Mouse (Mus musculus) limb, embryonic 11.5 days (tissue): ENCODE data around the gene Atn1. TPM values are rescaled to one million over a fixed set of nuclear protein-coding genes. Genes with fewer than 3 reads are reported as not detected.

Experiments used
- ATAC-seq: fragments of 200-750 bp; cut with Nextera tagmentation; 2 replicates; pipeline ENCODE4 v1.8.0; 2017; ENCODE audit warnings: low read depth; ENCODE audit not compliant: insufficient number of reproducible peaks, low FRiP score, low TSS enrichment
- DNase-seq: peaks from one replicate; pipeline ENCODE4 v3.0.0-alpha.2; 2015; ENCODE audit warnings: low spot score
- H3K27ac ChIP-seq: fragments of 300-500 bp; sonication (generic); replicated peaks from 2 replicates; pipeline ENCODE4 v1.5.1; 2014; ENCODE audit warnings: low read depth, mild to moderate bottlenecking, low read length
- H3K27me3 ChIP-seq: fragments of 300-500 bp; sonication (generic); 2 replicates; pipeline ENCODE4 v1.6.1; 2014; ENCODE audit warnings: mild to moderate bottlenecking, low read length, mixed read lengths; ENCODE audit not compliant: control insufficient read depth, insufficient read depth
- H3K36me3 ChIP-seq: fragments of 300-500 bp; sonication (generic); 2 replicates; pipeline ENCODE4 v1.6.1; 2014; ENCODE audit warnings: mild to moderate bottlenecking, low read length, moderate library complexity, mixed read lengths; ENCODE audit not compliant: control insufficient read depth, insufficient read depth
- H3K4me1 ChIP-seq: fragments of 300-500 bp; sonication (generic); 2 replicates; pipeline ENCODE4 v1.6.1; 2014; ENCODE audit warnings: low read length, mixed read lengths; ENCODE audit not compliant: control insufficient read depth, insufficient read depth
- H3K4me2 ChIP-seq: fragments of 300-500 bp; sonication (generic); 2 replicates; pipeline ENCODE4 v1.6.1; 2014; ENCODE audit warnings: low read depth, mild to moderate bottlenecking, moderate library complexity; ENCODE audit not compliant: severe bottlenecking
- H3K4me3 ChIP-seq: fragments of 300-500 bp; sonication (generic); 2 replicates; pipeline ENCODE4 v1.5.1; 2014; ENCODE audit warnings: low read depth, low read length
- H3K9ac ChIP-seq: fragments of 300-500 bp; sonication (generic); 2 replicates; pipeline ENCODE4 v1.6.1; 2014; ENCODE audit warnings: mild to moderate bottlenecking, low read length
- H3K9me3 ChIP-seq: fragments of 300-500 bp; sonication (generic); 2 replicates; pipeline ENCODE4 v1.6.1; 2016; ENCODE audit warnings: low read length; ENCODE audit not compliant: control insufficient read depth
- WGBS: fragments of 180-500 bp; shearing (Covaris S2); extraction: QIAGEN DNeasy Blood & Tissue Kit; methylation state at CpG from one replicate; pipeline ENCODE4 v1.1.7; 2014; 5-methylcytosine and 5-hydroxymethylcytosine counted together
- polyA plus RNA-seq: library from polyadenylated mRNA; unstranded; fragments of >200 nt; fragmentation: Nextera tagmentation; extraction: Ambion mirVana; gene quantifications from 2 replicates; pipeline ENCODE4 v1.2.1, GENCODE M21; 2014

Atn1 gene
- polyA plus RNA-seq, 1 experiment from 2014 or later = 13.1 TPM

DNA sequence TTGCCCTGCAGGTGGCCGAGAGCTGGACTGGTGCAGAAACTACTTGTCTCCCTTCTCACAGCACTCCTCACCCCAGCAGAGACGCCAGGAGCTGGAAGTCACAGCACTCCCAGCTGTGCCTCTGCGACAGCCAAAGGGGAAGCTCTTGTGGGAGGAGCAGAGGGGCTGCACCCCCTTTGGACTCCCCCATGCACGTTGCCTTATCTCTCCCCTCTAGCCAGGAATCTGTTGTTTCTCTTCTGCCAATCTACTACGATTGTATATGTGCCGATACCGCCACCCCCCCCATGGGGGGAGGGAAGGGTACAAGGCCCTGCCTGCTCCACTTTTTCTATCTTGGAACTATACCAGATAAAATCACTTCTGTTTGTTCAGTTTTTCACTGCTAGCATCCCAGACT is 52.5 kb downstream of the Atn1 start:
- no peak overlapping the region for H3K9ac ChIP-seq
- no peaks in the 10 kb centered on the region for H3K9me3 ChIP-seq
- no peak for ATAC-seq
- H3K4me1 ChIP-seq = no peaks in the 10 kb centered on the region
- no peak overlapping the region for H3K4me3 ChIP-seq
- peaks cover 24% of the 10 kb centered on the region for H3K36me3 ChIP-seq
- no peak overlapping the region for H3K4me2 ChIP-seq
- no peak overlapping the region for H3K27ac ChIP-seq
- no peaks in the 10 kb centered on the region for H3K27me3 ChIP-seq
- WGBS = 77% methylated on average over 7 of the region's 7 CpGs
- DNase-seq = no peak

DNA sequence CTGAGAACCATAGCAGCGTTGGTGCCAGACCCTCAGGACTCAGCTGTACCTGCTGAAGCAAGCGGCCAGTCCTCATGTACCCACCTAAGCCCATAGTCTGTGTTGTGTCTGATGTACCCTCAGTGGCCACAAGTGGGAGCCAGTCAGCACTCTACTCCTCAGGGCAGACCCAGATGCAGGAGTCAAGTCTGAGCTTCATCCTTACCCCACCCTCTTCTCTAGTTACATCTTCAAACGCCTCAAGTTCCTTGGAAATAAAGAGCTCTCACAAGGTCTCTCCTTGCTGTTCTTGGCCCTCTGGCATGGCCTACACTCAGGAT is 53.6 kb downstream of the Atn1 start:
- H3K36me3 ChIP-seq = peaks cover 22% of the 10 kb centered on the region
- no peaks in the 10 kb centered on the region for H3K27me3 ChIP-seq
- peak; percentile 79 for DNase-seq
- peak; percentile 55 for ATAC-seq
- H3K4me3 ChIP-seq = no peak overlapping the region
- H3K9ac ChIP-seq = no peak overlapping the region
- no peak overlapping the region for H3K4me2 ChIP-seq
- H3K4me1 ChIP-seq = no peaks in the 10 kb centered on the region
- no peak overlapping the region for H3K27ac ChIP-seq
- 51% methylated on average over 3 of the region's 3 CpGs for WGBS
- H3K9me3 ChIP-seq = no peaks in the 10 kb centered on the region

DNA sequence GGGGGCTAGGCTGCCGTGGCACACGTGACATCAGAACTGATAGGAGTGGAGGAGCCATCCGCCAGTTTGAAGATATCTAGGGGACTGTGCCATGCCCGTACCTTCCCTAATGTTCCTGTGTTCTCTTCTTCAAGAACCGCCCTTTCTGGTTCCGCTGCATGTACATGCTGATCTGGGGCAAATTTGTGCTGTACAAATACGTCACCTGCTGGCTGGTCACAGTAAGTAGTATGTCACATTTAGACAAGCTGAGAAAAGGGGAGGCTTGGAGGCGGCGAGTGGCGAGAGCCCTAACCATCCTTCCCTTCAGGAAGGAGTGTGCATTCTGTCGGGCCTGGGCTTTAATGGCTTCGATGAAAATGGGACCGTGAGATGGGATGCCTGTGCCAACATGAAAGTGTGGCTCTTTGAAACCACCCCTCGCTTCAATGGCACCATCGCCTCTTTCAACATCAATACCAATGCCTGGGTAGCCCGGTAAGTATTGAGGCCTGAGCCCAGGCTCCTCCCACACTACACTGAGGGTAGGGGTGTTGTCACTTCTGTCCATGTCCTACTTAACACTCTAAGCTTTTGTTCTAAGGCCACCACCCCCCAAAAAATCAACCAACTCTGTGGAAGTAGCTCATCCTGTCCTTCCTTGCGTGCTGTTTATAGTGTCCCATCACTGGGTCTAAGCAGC is 54.1 kb downstream of the Atn1 start:
- Histone ChIP-seq H3K4me3 (no peak overlapping the region), H3K4me2 (no peak overlapping the region), H3K27me3 (no peaks in the 10 kb centered on the region), H3K27ac (no peak overlapping the region), H3K4me1 (no peaks in the 10 kb centered on the region), H3K9ac (no peak overlapping the region), H3K36me3 (peaks cover 22% of the 10 kb centered on the region), H3K9me3 (no peaks in the 10 kb centered on the region)
- ATAC-seq (peak; percentile 13; the same call in 1 of the 2 replicates), DNase-seq (no peak)
- WGBS = 95% methylated on average over 17 of the region's 17 CpGs

DNA sequence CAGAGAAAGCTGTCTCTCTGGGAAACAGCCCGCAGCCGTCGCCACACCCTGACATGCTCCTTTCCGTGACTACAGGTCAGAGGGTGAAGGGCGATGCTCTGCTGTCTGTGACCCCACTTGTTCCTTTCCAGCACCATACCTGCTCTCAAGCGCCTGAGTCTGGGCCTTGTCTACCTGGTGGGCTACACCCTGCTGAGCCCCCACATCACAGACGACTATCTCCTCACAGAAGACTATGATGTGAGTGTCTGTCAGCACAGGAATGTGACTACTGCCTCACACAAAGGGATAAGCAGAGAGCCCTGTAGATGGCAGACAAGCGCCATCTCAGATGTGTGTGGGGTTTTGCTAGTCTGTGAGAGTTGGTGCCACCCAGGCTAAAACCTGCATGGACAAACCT is 55.0 kb downstream of the Atn1 start:
- Histone ChIP-seq H3K4me1 (no peaks in the 10 kb centered on the region), H3K9ac (no peak overlapping the region), H3K4me2 (no peak overlapping the region), H3K27me3 (no peaks in the 10 kb centered on the region), H3K9me3 (no peaks in the 10 kb centered on the region), H3K27ac (no peak overlapping the region), H3K4me3 (no peak overlapping the region), H3K36me3 (peaks cover 22% of the 10 kb centered on the region)
- WGBS = 83% methylated on average over 8 of the region's 8 CpGs
- ATAC-seq = no peak
- DNase-seq = no peak

DNA sequence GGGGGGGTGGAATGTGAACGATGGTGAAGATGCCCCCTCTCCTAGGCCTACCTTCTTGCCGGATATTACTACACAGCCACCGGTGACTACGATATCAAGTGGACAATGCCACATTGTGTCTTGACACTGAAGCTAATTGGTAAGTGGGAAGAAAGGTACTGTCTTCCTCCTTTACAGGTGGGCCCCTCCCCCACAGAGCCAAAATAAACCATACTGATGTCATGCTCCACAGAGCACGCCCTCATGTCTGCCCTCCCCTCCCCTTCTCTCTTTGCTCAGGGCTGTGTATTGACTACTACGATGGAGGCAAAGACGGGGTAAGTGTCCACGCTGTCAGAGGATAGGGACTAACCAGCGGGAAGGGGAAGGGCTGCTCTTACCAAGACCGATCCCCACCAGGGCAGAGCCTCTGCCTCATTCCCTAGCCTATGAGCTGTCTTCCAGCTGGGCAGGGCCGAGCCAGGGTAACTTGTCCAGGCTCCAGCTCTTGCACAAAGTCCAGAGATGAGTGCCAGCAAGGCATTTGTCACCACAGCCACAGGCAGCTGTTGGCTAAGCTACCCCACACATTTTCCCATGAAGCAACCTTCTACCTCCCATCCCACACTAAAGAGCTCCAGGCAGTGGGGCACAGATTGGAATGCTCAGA is 56.2 kb downstream of the Atn1 start:
- ATAC-seq = no peak
- no peaks in the 10 kb centered on the region for H3K9me3 ChIP-seq
- H3K4me1 ChIP-seq = no peaks in the 10 kb centered on the region
- no peaks in the 10 kb centered on the region for H3K27me3 ChIP-seq
- no peak overlapping the region for H3K4me2 ChIP-seq
- WGBS = 85% methylated on average over 11 of the region's 11 CpGs
- H3K9ac ChIP-seq = no peak overlapping the region
- no peak for DNase-seq
- peaks cover 20% of the 10 kb centered on the region for H3K36me3 ChIP-seq
- no peak overlapping the region for H3K27ac ChIP-seq
- no peak overlapping the region for H3K4me3 ChIP-seq

DNA sequence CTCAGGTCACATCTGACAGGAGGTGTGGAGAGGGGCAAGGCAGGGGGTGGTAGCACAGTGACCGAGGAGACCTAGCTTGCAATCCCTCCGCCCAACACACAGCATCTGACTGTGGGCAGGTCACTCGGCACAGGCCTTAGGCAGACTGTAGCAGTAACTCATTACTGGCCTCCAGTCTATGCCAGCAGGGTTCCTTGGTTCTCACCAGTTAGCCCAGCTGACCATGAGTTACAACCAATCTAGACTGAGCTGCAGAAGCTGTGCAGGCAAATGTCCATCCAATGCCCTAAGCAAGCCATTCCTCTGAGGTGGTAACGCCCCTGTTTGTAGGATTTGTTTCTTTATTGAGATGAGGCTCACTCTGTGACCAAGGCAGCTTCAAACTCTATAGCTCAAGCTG is 57.0 kb downstream of the Atn1 start:
- ATAC-seq = no peak
- Histone ChIP-seq H3K4me2 (no peak overlapping the region; the same call in 1 of the 2 replicates), H3K4me1 (no peaks in the 10 kb centered on the region), H3K9ac (no peak overlapping the region), H3K27ac (no peak overlapping the region), H3K4me3 (no peak overlapping the region), H3K36me3 (peaks cover 14% of the 10 kb centered on the region), H3K27me3 (no peaks in the 10 kb centered on the region), H3K9me3 (no peaks in the 10 kb centered on the region)
- no peak for DNase-seq
- WGBS = 84% methylated on average over 4 of the region's 4 CpGs

DNA sequence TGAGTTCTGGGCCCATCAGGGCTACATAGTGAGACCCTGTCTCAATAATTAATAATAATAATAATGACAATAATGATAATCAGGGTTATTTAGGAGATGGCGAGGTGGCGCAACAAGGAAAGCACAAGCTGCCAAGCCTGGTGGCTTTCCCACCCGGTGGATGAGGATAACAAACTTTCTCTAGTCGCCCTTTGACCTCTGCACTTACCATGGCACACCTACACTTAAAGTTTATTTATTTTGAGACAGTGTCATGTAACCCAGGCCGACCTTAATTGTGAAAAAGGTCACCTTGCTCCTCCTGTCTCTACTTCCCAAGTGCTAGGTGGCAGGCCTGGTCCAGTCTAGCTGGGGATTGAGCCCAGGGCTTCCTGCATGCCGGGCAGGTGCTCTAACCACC is 57.6 kb downstream of the Atn1 start:
- Histone ChIP-seq H3K9me3 (no peaks in the 10 kb centered on the region), H3K4me1 (no peaks in the 10 kb centered on the region), H3K36me3 (peaks cover 9% of the 10 kb centered on the region), H3K9ac (no peak overlapping the region), H3K27ac (no peak overlapping the region), H3K4me3 (no peak overlapping the region), H3K27me3 (no peaks in the 10 kb centered on the region), H3K4me2 (no peak overlapping the region)
- no peak for ATAC-seq
- WGBS = 84% methylated on average over 6 of the region's 6 CpGs
- no peak for DNase-seq

DNA sequence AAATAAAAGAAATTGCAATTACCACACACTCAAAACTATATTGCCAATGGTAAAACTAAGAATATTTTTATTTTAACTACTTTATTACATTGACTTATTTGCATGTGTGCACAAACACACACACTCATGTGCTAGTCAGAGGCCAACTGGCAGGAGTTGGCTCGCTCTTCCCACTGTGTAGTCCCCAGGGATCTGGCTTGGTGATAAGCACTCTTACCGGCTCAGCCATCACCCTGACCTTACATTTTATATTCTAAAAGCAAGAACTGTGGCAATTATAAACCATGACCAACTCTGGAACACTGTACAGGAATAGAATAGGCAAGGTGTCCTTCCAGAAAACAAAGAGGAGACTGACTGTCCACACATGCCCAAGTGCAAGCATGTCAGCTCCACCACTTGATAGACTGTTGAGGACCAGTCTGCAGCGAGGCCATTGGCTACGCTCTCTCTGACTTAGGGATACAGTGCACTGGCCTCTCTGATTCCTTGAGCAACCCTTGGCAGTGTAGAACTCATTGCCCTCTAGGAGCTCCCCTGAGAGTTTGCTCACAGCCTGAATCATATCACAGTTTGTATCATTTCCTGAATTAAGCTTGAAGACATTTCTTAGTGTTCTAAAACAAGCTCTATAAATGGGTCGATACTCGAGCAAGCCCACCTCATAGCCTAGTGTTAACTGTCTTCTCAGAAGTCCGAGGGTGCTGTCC is 59.7 kb downstream of the Atn1 start:
- Histone ChIP-seq H3K4me3 (no peak overlapping the region), H3K27me3 (no peaks in the 10 kb centered on the region), H3K27ac (no peak overlapping the region), H3K36me3 (peaks cover 3% of the 10 kb centered on the region), H3K4me1 (no peaks in the 10 kb centered on the region), H3K4me2 (no peak overlapping the region), H3K9ac (no peak overlapping the region), H3K9me3 (no peaks in the 10 kb centered on the region)
- 95% methylated on average over 7 of the region's 7 CpGs for WGBS
- ATAC-seq (no peak), DNase-seq (no peak)
